Mouse (Mus musculus): ENCODE measurements around the gene Gm28035. TPM values are rescaled to one million over a fixed set of nuclear protein-coding genes. Genes with fewer than 3 reads are reported as not detected.

Gm28035 gene
- 0.12 and 0.32 TPM in 2 replicates for polyA plus RNA-seq (2015; fragmentation: Nextera tagmentation; extraction: Ambion mirVana)

GRCm38 (mm10) chr2:30240267-30240666, at the start of gene Gm28035:
Gm28035 (plus strand) TSS chr2:30240567.
- WGBS: 89% methylated on average over 2 of the region's 2 CpGs
- H3K36me3 ChIP-seq: peaks cover 50% of the 10 kb centered on the region

GRCm38 (mm10) chr2:30191790-30192580, 48.4 kb upstream of the Gm28035 start:
- peaks cover 11% of the 10 kb centered on the region for H3K36me3 ChIP-seq
- no peak overlapping the region for H3K27ac ChIP-seq (replicated peaks)
- no peak overlapping the region for H3K9ac ChIP-seq (replicated peaks)
- H3K9me3 ChIP-seq (replicated peaks): no peaks in the 10 kb centered on the region
- no peaks in the 10 kb centered on the region for H3K4me1 ChIP-seq
- 93% methylated on average over 12 of the region's 12 CpGs for WGBS
- no peak for ATAC-seq (ENCODE audit: low FRiP score)
- H3K27me3 ChIP-seq (replicated peaks): no peaks in the 10 kb centered on the region
- H3K4me2 ChIP-seq: no peak overlapping the region
- no peak overlapping the region for H3K4me3 ChIP-seq (replicated peaks)

More at GRCm38 (mm10) chr2:30240267-30240666, at the start of gene Gm28035:
- Histone ChIP-seq H3K27me3 (replicated peaks) (no peaks in the 10 kb centered on the region), H3K9me3 (replicated peaks) (no peaks in the 10 kb centered on the region), H3K4me2 (peak within 1 kb of the TSS; percentile 78), H3K4me1 (peaks cover 49% of the 10 kb centered on the region), H3K4me3 (replicated peaks) (no peak within 1 kb of the TSS; the same call in 1 of the 2 replicates), H3K27ac (replicated peaks) (no peak within 1 kb of the TSS; the same call in 1 of the 2 replicates), H3K9ac (replicated peaks) (no peak within 1 kb of the TSS)
- no peak for ATAC-seq (ENCODE audit: low FRiP score)

- Histone ChIP-seq H3K27me3 (replicated peaks) (no peaks in the 10 kb centered on the region), H3K9ac (replicated peaks) (no peak overlapping the region), H3K4me1 (no peaks in the 10 kb centered on the region), H3K4me2 (no peak overlapping the region), H3K27ac (replicated peaks) (no peak overlapping the region), H3K9me3 (replicated peaks) (no peaks in the 10 kb centered on the region), H3K4me3 (replicated peaks) (no peak overlapping the region), H3K36me3 (peaks cover 5% of the 10 kb centered on the region; the same call in 1 of the 2 replicates)
- WGBS: 81% methylated on average over 3 of the region's 3 CpGs
- ATAC-seq (ENCODE audit: low FRiP score): no peak
These were observed 45.7 kb upstream of the Gm28035 start for GRCm38 (mm10) chr2:30194656-30195055.

GRCm38 (mm10) chr2:30198021-30198420, 42.3 kb upstream of the Gm28035 start:
- Histone ChIP-seq H3K27ac (replicated peaks) (no peak overlapping the region), H3K36me3 (no peaks in the 10 kb centered on the region), H3K4me3 (replicated peaks) (no peak overlapping the region), H3K27me3 (replicated peaks) (no peaks in the 10 kb centered on the region), H3K9ac (replicated peaks) (no peak overlapping the region), H3K4me2 (no peak overlapping the region), H3K9me3 (replicated peaks) (no peaks in the 10 kb centered on the region), H3K4me1 (no peaks in the 10 kb centered on the region)
- no peak for ATAC-seq (ENCODE audit: low FRiP score)
- 60% methylated on average over 4 of the region's 4 CpGs for WGBS

GRCm38 (mm10) chr2:30199984-30200383, 40.4 kb upstream of the Gm28035 start:
- H3K27me3 ChIP-seq (replicated peaks): no peaks in the 10 kb centered on the region
- H3K9ac ChIP-seq (replicated peaks): no peak overlapping the region
- H3K4me3 ChIP-seq (replicated peaks): no peak overlapping the region
- no peak overlapping the region for H3K4me2 ChIP-seq
- no peak for ATAC-seq (ENCODE audit: low FRiP score)
- WGBS: 67% methylated on average over 1 of the region's 1 CpGs
- no peaks in the 10 kb centered on the region for H3K9me3 ChIP-seq (replicated peaks)
- peaks cover 11% of the 10 kb centered on the region for H3K4me1 ChIP-seq
- H3K27ac ChIP-seq (replicated peaks): no peak overlapping the region
- no peaks in the 10 kb centered on the region for H3K36me3 ChIP-seq

- no peak overlapping the region for H3K9ac ChIP-seq (replicated peaks)
- peaks cover 12% of the 10 kb centered on the region for H3K4me1 ChIP-seq
- 87% methylated on average over 5 of the region's 5 CpGs for WGBS
These were observed 39.9 kb upstream of the Gm28035 start for GRCm38 (mm10) chr2:30200388-30200925.

GRCm38 (mm10) chr2:30203439-30203838, 36.9 kb upstream of the Gm28035 start:
- Histone ChIP-seq H3K36me3 (no peaks in the 10 kb centered on the region), H3K4me3 (replicated peaks) (no peak overlapping the region)
- 80% methylated on average over 7 of the region's 7 CpGs for WGBS

More at GRCm38 (mm10) chr2:30200388-30200925, 39.9 kb upstream of the Gm28035 start:
- no peaks in the 10 kb centered on the region for H3K36me3 ChIP-seq
- no peak overlapping the region for H3K4me3 ChIP-seq (replicated peaks)
- no peak for ATAC-seq (ENCODE audit: low FRiP score)
- no peak overlapping the region for H3K27ac ChIP-seq (replicated peaks)
- no peak overlapping the region for H3K4me2 ChIP-seq
- H3K9me3 ChIP-seq (replicated peaks): no peaks in the 10 kb centered on the region
- no peaks in the 10 kb centered on the region for H3K27me3 ChIP-seq (replicated peaks)

GRCm38 (mm10) chr2:30205255-30205628, 35.1 kb upstream of the Gm28035 start:
- peak overlapping the region; percentile 67 for H3K9ac ChIP-seq (replicated peaks)
- peak overlapping the region; percentile 85 for H3K4me3 ChIP-seq (replicated peaks)
- H3K27ac ChIP-seq (replicated peaks): peak overlapping the region; percentile 86
- H3K4me2 ChIP-seq: peak overlapping the region; percentile 90
- WGBS: 0% methylated on average over 13 of the region's 13 CpGs
- H3K9me3 ChIP-seq (replicated peaks): no peaks in the 10 kb centered on the region
- no peaks in the 10 kb centered on the region for H3K27me3 ChIP-seq (replicated peaks)
- peak; percentile 76 for ATAC-seq (ENCODE audit: low FRiP score)
- no peaks in the 10 kb centered on the region for H3K36me3 ChIP-seq
- H3K4me1 ChIP-seq: peaks cover 22% of the 10 kb centered on the region

More at GRCm38 (mm10) chr2:30203439-30203838, 36.9 kb upstream of the Gm28035 start:
- Histone ChIP-seq H3K9me3 (replicated peaks) (no peaks in the 10 kb centered on the region), H3K27ac (replicated peaks) (no peak overlapping the region), H3K9ac (replicated peaks) (no peak overlapping the region), H3K4me1 (peaks cover 22% of the 10 kb centered on the region), H3K4me2 (no peak overlapping the region), H3K27me3 (replicated peaks) (no peaks in the 10 kb centered on the region)
- no peak for ATAC-seq (ENCODE audit: low FRiP score)

GRCm38 (mm10) chr2:30205629-30206357, 34.6 kb upstream of the Gm28035 start, which contains the start of gene Kyat1:
Kyat1 (minus strand) TSS chr2:30205847.
- peak within 1 kb of the TSS; percentile 67 for H3K9ac ChIP-seq (replicated peaks)
- no peaks in the 10 kb centered on the region for H3K9me3 ChIP-seq (replicated peaks)
- peaks cover 22% of the 10 kb centered on the region for H3K4me1 ChIP-seq
- H3K36me3 ChIP-seq: no peaks in the 10 kb centered on the region
- H3K27ac ChIP-seq (replicated peaks): peak within 1 kb of the TSS; percentile 86
- no peaks in the 10 kb centered on the region for H3K27me3 ChIP-seq (replicated peaks)
- peak within 1 kb of the TSS; percentile 90 for H3K4me2 ChIP-seq
- under 1% methylated on average over 44 of the region's 44 CpGs for WGBS
- peak within 1 kb of the TSS; percentile 85 for H3K4me3 ChIP-seq (replicated peaks)
- peak; percentile 98 for ATAC-seq (ENCODE audit: low FRiP score)

- no peak overlapping the region for H3K4me2 ChIP-seq
- H3K27ac ChIP-seq (replicated peaks): no peak overlapping the region
- 95% methylated on average over 4 of the region's 4 CpGs for WGBS
- no peaks in the 10 kb centered on the region for H3K27me3 ChIP-seq (replicated peaks)
- H3K36me3 ChIP-seq: no peaks in the 10 kb centered on the region
- H3K4me1 ChIP-seq: peaks cover 22% of the 10 kb centered on the region
- no peak for ATAC-seq (ENCODE audit: low FRiP score)
- no peaks in the 10 kb centered on the region for H3K9me3 ChIP-seq (replicated peaks)
- 0 out of 2 replicates have a peak overlapping the region, but pooled peaks have one; percentile 5 for H3K9ac ChIP-seq (replicated peaks)
- H3K4me3 ChIP-seq (replicated peaks): no peak overlapping the region
These were observed 33.0 kb upstream of the Gm28035 start for GRCm38 (mm10) chr2:30207401-30207800.

- no peak for ATAC-seq (ENCODE audit: low FRiP score)
- WGBS: 76% methylated on average over 5 of the region's 5 CpGs
- peaks cover 22% of the 10 kb centered on the region for H3K4me1 ChIP-seq
- H3K27ac ChIP-seq (replicated peaks): no peak overlapping the region
- H3K9me3 ChIP-seq (replicated peaks): no peaks in the 10 kb centered on the region
- H3K27me3 ChIP-seq (replicated peaks): no peaks in the 10 kb centered on the region
- H3K36me3 ChIP-seq: no peaks in the 10 kb centered on the region
- H3K4me2 ChIP-seq: no peak overlapping the region
- no peak overlapping the region for H3K9ac ChIP-seq (replicated peaks)
- H3K4me3 ChIP-seq (replicated peaks): no peak overlapping the region
These were observed 32.5 kb upstream of the Gm28035 start for GRCm38 (mm10) chr2:30207886-30208285.

Measured in neural tube, embryonic 15.5 days (tissue).